Mouse (Mus musculus) adipocyte (in vitro differentiated cells): ENCODE results near the gene Dhx9.
"Not testable (repeated sequence)": the region's sequence is repeated elsewhere in the genome, so short reads cannot be mapped to it uniquely, and the experiment has no call there.

Source experiments
- DNase-seq: peaks from one replicate; pipeline ENCODE4 v3.0.0-alpha.2; 2016; ENCODE audit warnings: low spot score

Dhx9 gene

GRCm38 (mm10) chr1:153486120-153486519, 1.3 kb downstream of the Dhx9 start:
- not testable (repeated sequence) for DNase-seq

- DNase-seq: peak; percentile 52
These were observed 2.2 kb downstream of the Dhx9 start for GRCm38 (mm10) chr1:153485201-153485796.

GRCm38 (mm10) chr1:153481025-153481412, 6.4 kb downstream of the Dhx9 start:
- DNase-seq: no peak

- DNase-seq: peak; percentile 68
These were observed 7.0 kb downstream of the Dhx9 start for GRCm38 (mm10) chr1:153480386-153481024.

GRCm38 (mm10) chr1:153479296-153479695, 8.2 kb downstream of the Dhx9 start:
- no peak for DNase-seq

GRCm38 (mm10) chr1:153461796-153462195, 25.7 kb downstream of the Dhx9 start:
- DNase-seq: no peak

- no peak for DNase-seq
These were observed 31.3 kb downstream of the Dhx9 start for GRCm38 (mm10) chr1:153456137-153456536.

- no peak for DNase-seq
These were observed 34.3 kb downstream of the Dhx9 start for GRCm38 (mm10) chr1:153453146-153453642.

GRCm38 (mm10) chr1:153451237-153452154, 36.0 kb downstream of the Dhx9 start:
- DNase-seq: peak; percentile 43

- no peak for DNase-seq
These were observed 41.2 kb downstream of the Dhx9 start for GRCm38 (mm10) chr1:153446120-153446831.

- DNase-seq: no peak
These were observed 43.8 kb downstream of the Dhx9 start for GRCm38 (mm10) chr1:153443632-153444031.

- DNase-seq: no peak
These were observed 44.4 kb downstream of the Dhx9 start for GRCm38 (mm10) chr1:153443019-153443418.

- no peak for DNase-seq
These were observed 45.8 kb downstream of the Dhx9 start for GRCm38 (mm10) chr1:153441656-153442055.

GRCm38 (mm10) chr1:153440752-153441151, 46.7 kb downstream of the Dhx9 start:
- no peak for DNase-seq

GRCm38 (mm10) chr1:153437536-153437935, 49.9 kb downstream of the Dhx9 start:
- no peak for DNase-seq

- peak; percentile 24 for DNase-seq
These were observed 53.4 kb downstream of the Dhx9 start for GRCm38 (mm10) chr1:153433851-153434589.

- no peak for DNase-seq
These were observed 55.1 kb downstream of the Dhx9 start for GRCm38 (mm10) chr1:153432329-153432728.

GRCm38 (mm10) chr1:153431701-153432100, 55.8 kb downstream of the Dhx9 start:
- DNase-seq: no peak

GRCm38 (mm10) chr1:153431158-153431557, 56.3 kb downstream of the Dhx9 start:
- no peak for DNase-seq

GRCm38 (mm10) chr1:153424770-153425584, 62.5 kb downstream of the Dhx9 start, which contains the start of gene Shcbp1l:
Gene Shcbp1l, plus strand, starts transcription at chr1:153425162.
- no peak for DNase-seq
